Mouse (Mus musculus) cerebellum, postnatal 14 days (tissue): ENCODE data around the gene Trp53inp2.
A peak's percentile ranks its signal among the peaks of the same experiment; 100 is the strongest.

Experiments
- DNase-seq, 2 experiments: peaks; one replicate each; pipeline ENCODE4 v3.0.0; 2021; ENCODE audit warnings: mixed read lengths in 2 of 2

The Trp53inp2 gene

DNA sequence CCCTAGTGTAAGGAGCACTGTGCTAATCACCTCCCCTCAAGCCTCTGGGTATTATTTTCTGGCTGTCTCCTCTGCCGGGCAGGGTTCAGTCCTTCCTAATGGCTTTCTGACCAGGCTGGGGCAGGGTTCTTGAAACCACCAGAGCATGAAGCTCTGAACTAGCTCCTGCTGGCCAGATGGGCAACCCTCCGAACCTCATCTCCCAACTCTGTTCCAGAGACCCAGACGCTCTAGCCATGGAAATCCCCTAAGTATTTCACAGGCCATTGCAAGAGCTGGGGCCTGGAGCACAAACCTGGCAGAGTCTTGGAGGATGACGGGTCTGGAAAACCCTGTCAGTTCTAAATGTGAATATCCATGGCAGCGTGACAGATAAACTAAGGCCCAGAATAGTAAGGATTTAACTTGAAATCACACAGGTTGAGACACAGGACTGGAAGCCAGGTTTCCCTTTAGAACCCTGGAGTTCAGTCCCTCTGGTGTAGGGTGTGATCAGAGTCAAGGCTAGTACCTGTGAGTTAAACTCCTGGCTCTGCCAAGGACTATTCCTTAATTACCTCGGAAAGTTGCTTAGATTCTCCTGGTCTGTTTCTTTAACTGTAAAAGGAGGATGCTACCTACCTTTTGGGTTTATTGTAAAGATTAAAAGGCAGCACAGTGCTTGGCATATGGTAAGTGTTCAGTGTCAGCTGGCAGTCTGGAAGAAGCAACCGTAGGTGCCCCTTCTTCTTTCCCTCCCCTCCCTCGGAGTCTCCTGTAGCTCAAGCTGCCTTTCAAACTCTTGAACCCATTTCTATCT lies at the start of gene Trp53inp2:
TSS of gene Trp53inp2 (plus strand) at position 799 of the 799 bp plus-strand sequence.
- DNase-seq = peak; percentile 34 to 47

DNA sequence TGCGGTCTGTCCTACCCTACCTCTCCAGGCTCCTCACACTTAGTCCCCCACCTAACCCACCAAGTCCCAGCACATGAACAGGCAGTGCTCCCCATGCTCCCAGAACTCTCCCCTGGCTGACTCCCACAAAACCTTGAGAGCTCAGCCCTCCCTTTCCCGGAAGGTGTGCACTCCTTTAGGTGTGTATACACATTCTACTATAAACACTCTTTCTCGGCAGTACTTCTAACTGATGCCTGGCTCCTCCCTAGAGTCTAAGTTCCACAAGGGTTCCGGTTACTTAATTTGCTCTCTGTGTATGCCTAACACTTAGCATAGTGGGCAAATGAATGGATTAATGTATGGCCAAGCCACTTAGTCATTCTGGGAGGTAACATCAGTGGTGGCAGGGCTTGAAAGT lies 49.5 kb upstream of the Trp53inp2 start:
- DNase-seq = no peak

DNA sequence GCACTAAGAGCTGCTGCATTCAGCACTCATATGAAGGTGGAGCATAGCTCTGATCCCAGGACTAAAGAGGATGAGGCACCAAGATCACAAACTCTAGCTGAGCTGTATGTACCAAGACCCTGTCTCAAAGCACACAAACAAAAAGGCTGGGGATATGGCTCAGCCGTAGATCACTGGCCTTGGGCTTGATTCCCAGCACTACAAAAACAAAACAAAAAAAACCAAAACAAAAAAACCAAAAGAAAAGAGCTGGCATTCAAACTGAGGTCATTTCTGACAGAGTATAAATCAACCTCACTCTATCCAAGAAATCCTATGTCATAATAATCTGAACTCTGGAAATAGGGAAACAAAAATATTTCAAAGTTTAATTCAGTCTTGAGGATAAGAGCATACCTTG lies 47.4 kb upstream of the Trp53inp2 start:
- DNase-seq = no peak

DNA sequence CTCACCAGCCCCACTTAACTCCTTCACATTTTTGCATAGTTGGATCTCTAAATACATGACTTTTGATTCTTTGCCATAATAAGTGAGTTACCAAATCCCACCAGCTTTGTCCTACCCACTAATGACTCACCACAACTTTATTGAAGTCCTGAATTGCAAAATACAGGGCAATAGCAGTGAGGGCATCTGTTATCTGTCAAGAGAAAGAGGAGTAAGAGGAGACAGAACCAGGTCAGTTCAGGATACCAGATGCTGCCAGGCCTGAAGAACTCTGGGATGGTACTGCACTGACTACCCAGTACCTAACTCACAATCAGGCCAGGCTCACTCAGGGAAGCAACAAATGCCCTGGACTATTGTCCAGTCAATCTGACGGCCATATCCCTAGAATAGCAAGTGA lies 45.6 kb upstream of the Trp53inp2 start:
- DNase-seq = no peak

DNA sequence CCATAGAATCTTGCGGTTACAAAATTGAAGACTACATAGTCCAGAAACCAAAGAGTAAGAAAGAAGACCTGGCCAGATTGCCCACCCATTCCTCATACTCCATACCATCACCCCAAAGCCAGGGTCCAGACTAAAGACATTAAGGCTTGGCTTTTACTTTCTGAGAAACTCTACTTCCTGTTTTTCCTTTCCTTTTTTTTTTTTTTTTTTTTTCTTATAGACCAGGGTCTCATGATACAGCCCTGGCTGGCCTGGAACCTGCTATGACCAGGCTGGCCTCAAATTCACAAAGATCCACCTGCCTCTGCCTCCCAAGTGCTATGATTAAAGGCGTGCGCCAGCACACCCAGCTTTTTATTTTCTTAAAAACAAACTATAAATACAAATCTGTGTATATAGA lies 44.6 kb upstream of the Trp53inp2 start:
- DNase-seq = no peak

- no peak for DNase-seq
These were observed 40.7 kb upstream of the Trp53inp2 start for GRCm38 (mm10) chr2:155340166-155340565.

DNA sequence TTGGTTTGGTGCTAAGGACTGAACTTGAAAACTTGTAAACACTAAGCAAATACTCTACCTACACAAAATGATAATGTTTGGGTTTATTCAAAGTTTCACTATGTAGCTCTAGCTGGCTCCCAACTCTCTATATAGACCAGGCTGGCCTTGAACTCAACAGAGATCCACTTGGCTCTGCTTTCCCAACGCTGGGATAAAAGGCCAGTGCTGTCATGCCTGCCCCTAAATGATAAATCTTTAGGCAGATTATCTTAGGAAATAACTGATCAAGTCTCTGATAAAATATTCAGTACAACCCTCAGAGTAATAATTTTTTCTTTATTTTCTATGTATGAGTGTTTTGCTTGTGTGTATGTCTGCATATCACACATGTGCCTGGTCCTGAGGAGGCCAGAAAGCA lies 34.2 kb upstream of the Trp53inp2 start:
- no peak for DNase-seq

DNA sequence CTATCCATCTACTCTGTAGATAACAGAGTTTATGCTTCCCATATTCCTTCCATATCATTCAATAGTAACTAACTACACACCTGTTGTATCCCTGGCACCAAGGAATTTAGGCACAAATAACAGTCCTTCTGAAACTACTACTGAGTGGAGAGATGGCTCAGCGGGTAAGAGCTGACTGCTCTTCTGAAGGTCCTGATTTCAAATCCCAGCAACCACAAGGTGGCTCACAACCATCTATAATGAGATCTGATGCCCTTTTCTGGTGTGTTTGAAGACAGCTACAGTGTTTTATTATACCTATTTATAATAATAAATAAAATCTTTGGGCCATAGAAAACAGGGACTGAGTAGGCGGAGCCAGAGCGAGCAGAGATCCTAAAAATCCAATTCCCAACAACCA lies 26.5 kb upstream of the Trp53inp2 start:
- no peak for DNase-seq

GRCm38 (mm10) chr2:155356971-155357591 lies 23.8 kb upstream of the Trp53inp2 start, which contains the start of gene Pigu:
Pigu (minus strand) TSS chr2:155357430.
- peak; percentile 94 for DNase-seq

DNA sequence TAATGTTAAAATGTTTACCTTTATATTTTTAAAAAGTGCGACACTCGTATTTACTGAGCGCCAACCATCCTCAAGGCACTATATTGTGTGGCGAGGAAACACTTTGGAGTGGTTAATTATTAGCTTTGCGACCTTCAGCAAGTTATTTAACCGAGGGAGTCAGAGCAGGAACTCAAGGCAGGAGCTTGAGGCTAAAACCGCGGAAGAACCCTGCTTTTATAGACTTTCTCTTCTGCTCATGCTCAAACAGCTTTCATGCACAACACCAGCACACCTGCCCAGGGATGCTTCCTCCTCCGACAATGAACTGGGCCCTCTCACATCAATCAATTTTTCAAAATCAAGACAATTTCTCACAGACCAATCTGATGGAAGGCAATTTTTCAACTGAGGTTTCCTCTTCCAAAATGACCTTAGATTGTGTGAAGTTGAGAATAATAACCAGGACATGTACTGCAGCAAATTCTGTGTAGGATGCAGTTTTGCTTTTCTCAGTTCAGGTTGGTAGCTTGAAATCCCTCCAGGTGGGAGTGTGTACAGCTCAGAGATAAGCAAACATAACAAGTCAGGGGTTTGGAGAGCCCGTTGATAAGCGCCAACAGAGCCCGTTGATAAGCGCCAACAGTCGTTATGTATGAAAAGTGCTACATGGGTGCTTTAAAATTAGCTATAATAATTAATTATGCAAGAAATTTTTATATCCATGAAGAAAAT lies 23.0 kb upstream of the Trp53inp2 start:
- peak in 1 of 2 experiments; percentile 47 for DNase-seq

- no peak for DNase-seq
These were observed 13.1 kb upstream of the Trp53inp2 start for GRCm38 (mm10) chr2:155367635-155368284.

DNA sequence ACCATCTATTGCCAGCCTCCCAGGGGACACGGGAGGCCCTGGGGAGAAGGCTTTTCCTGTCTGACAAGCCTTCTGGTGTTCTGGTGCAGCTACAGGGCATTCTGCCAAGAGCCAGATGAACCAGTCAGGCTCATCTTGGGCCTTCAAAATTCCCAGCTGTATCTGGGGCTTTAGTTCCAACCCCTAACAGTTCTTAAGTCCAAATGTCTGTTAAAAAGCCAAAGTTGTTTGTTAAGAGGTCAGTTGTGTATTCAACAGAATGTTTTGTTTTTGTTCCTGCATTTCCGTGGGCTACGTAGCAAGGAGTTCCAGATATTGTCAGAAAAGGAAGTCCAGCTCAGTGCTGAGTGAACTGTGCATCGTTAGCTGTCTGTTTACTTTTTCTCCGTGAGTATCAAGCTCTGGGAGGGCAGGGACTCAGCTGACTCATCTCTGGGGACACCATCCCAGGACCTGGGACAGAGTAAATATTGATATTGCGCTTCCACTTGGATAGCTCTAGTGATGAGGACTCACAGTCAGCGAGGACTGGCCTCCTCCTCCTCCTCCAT lies 11.5 kb upstream of the Trp53inp2 start:
- peak in 1 of 2 experiments; percentile 58 for DNase-seq

DNA sequence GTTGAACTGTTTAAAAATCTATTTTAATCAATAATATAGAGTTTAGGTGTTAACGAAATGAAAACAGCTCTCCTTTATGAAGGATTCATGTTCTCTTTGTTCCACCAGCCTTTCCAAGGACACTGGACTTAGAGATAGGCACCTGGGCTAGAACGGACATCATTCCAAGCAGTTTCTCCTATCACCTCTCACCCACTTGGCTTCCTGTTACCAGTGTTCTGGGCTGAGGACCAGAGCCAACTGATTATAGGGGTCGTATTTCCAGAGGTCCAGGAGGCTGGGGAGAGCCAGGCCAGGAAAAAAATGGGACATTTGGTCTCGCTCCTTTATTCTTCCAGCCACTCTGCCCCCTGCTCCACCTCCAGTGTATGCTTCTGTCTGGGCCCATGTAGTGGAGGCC lies 8.4 kb upstream of the Trp53inp2 start:
- no peak for DNase-seq

GRCm38 (mm10) chr2:155373302-155373701 lies 7.6 kb upstream of the Trp53inp2 start:
- no peak for DNase-seq

GRCm38 (mm10) chr2:155373886-155374285 lies 7.0 kb upstream of the Trp53inp2 start:
- no peak for DNase-seq

DNA sequence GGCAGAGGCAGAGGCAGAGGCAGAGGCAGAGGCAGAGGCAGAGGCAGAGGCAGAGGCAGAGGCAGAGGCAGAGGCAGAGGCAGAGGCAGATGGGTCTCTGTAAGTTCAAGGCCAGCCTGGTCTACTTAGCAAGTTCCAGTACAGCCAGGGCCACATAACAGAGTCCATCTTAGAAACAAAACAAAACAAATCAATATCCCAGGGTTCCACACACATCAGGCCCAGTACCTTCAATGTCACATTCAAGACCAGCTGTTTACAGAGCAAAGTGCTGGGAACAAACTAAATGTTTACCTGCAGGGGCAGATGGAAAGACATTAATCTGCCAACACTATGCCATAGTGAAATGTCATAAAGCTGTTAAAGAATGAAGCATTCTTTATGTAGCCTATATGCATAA lies 6.3 kb upstream of the Trp53inp2 start:
- DNase-seq = no peak

DNA sequence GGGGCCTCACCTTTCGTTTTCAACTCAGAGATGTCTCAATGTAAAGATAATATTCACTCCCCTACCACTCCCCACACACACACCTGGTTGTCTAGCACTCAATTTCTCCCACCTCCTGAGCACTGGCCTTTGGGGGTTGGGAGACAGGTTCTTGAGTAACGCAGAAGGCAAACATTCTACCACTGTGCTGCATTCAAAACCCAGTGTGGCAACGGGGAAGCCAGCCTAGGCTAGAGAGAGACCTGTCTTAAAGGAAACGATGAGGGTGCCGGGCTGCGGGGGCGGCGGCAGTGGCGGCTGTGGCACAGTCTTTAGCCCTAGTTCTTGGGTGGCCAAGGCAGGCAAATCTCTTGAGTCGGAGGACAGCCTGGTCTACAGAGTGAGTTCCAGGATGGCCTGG lies 4.7 kb upstream of the Trp53inp2 start:
- no peak for DNase-seq

- peak in 1 of 2 experiments; percentile 49 for DNase-seq
These were observed 190 bp downstream of the Trp53inp2 start for GRCm38 (mm10) chr2:155381060-155381437.

DNA sequence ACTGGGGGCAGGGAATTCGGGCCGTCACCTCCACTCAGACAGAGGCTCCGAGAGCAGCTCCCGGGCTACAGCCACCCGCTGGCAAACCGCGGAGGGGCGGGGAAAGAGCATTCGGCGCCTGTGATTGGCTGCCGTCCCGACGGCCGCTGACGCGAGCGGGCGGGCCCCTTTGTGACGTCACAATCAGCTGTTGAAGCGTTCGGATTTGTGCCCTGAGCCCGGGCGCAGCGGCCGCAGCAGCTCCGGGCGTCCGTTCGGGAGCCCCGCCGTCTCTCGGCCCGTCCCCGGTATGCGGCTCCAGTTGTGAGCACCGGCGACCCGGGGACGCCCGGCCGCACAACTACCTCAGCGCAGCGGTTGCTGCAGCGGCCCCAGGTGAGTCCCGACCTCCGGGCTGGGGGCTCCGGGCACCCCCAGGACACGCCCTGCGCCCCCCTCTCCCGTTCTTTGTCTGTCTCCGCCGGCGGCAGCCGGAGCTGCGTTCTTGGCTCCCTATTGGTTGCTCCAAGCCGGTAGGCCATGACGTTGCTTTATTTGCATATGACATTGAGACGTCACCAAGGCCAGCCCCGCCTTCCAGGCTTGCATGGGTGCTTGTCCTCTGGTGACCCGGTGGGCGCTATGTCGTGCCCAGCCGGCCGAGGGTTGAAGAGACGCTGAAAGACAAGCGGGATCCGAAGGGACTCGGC lies 928 bp downstream of the Trp53inp2 start:
- DNase-seq = peak; percentile 99

- no peak for DNase-seq
These were observed 1.5 kb downstream of the Trp53inp2 start for GRCm38 (mm10) chr2:155382332-155382700.

DNA sequence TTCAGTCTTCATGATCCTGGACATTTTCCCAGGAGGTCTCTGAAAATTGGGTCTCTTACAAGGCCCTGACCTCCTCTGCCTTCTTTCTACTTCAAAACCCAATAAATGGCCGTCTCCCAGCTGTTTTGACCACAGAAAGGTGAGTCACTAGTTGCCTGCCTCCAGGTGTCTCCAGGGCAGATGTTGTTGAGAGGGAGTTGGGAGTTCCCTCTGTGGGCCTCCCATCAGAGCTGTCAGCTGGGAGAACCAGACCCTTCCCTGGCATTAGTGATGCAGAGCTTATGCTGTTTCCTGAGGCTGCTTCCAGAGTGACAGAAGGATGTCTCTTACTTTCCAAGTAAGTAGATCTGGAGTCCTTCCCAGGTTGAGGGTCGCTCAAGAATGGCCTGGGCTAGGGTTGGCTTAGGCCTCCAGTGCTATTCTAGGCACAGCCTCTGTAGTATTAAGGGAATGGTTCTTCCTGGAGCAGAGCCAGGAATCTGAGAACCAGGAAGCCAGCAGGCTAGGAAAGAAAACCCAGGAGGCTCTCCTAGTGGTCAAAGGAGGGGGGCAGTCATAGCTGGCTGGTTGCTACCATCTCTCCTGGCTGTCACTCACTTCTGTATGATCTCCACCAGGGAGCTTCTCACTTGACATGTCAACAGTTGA lies 2.1 kb downstream of the Trp53inp2 start:
- peak; percentile 51 to 55 for DNase-seq

GRCm38 (mm10) chr2:155385090-155385489 lies 4.2 kb downstream of the Trp53inp2 start:
- DNase-seq = peak; percentile 88 to 94
